In genomic region chr5:35104183-35104959, GRCm38 (mm10) we compare ENCODE assay signal across 8 mouse cellular contexts. TPM values are rescaled to one million over a fixed set of nuclear protein-coding genes. Genes with fewer than 3 reads are reported as not detected.
DNase-seq lines count a peak whose midpoint lies in the region; ATAC-seq and TF ChIP-seq lines count a peak whose summit lies in the region.

No protein-coding gene starts in this region.

- no peak for TF ChIP-seq POLR2A in limb, embryonic 14.5 days (IDR thresholded peaks at IDR 0.05; ENCODE audit: borderline replicate concordance, extremely low read depth, insufficient read depth, insufficient read length)

- DNase-seq in neural tube, embryonic 11.5 days (ENCODE audit: low spot score) = peak; percentile 8
- DNase-seq in neural tube, embryonic 10.5 days (ENCODE audit: extremely low spot score, low spot score) = no peak
- no peak for DNase-seq in limb, embryonic 14.5 days (ENCODE audit: low spot score)
- peak; percentile 73 for DNase-seq in yolk sac, embryonic 10.5 days (ENCODE audit: low spot score)
- no peak for DNase-seq in thymus, postnatal 0 days (ENCODE audit: low spot score)
- DNase-seq in right cerebral cortex, postnatal 10 days (ENCODE audit: low spot score in 2 of 2) = no peak
- no peak for DNase-seq in cerebellum, adult 8-10 months

- H3K27me3 ChIP-seq in neural tube, embryonic 11.5 days (ENCODE audit: control insufficient read depth, insufficient read depth, low read length) = no peaks in the 10 kb centered on the region
- no peaks in the 10 kb centered on the region for H3K27me3 ChIP-seq in hindbrain, embryonic 12.5 days
- no peaks in the 10 kb centered on the region for H3K27me3 ChIP-seq in limb, embryonic 14.5 days (ENCODE audit: control insufficient read depth, insufficient read depth, low read length)

- no peaks in the 10 kb centered on the region for H3K9me3 ChIP-seq in neural tube, embryonic 11.5 days (ENCODE audit: control insufficient read depth, low read length)
- H3K9me3 ChIP-seq in hindbrain, embryonic 12.5 days (replicated peaks) = no peaks in the 10 kb centered on the region
- H3K9me3 ChIP-seq in limb, embryonic 14.5 days (ENCODE audit: control insufficient read depth, low read length) = no peaks in the 10 kb centered on the region

- peak overlapping the region; percentile 74 for H3K4me2 ChIP-seq in neural tube, embryonic 11.5 days (ENCODE audit: low read depth)
- H3K4me2 ChIP-seq in hindbrain, embryonic 12.5 days (replicated peaks) = peak overlapping the region; percentile 74
- H3K4me2 ChIP-seq in limb, embryonic 14.5 days (replicated peaks; ENCODE audit: low read depth, low read length, severe bottlenecking) = peak overlapping the region; percentile 65

- H3K27ac ChIP-seq in neural tube, embryonic 11.5 days (ENCODE audit: low read depth, low read length) = no peak overlapping the region
- H3K27ac ChIP-seq in hindbrain, embryonic 12.5 days = no peak overlapping the region
- H3K27ac ChIP-seq in limb, embryonic 14.5 days (replicated peaks; ENCODE audit: low read depth, low read length) = no peak overlapping the region

- H3K4me3 ChIP-seq in neural tube, embryonic 11.5 days (ENCODE audit: low read depth, low read length) = peak overlapping the region; percentile 76
- peak overlapping the region; percentile 61 for H3K4me3 ChIP-seq in hindbrain, embryonic 12.5 days
- peak overlapping the region; percentile 70 for H3K4me3 ChIP-seq in limb, embryonic 14.5 days (replicated peaks; ENCODE audit: low read length)

- ATAC-seq in neural tube, embryonic 11.5 days (ENCODE audit: insufficient read depth, low FRiP score, low TSS enrichment) = no peak
- ATAC-seq in hindbrain, embryonic 12.5 days (ENCODE audit: low FRiP score) = no peak
- ATAC-seq in limb, embryonic 14.5 days (ENCODE audit: low FRiP score, low read depth) = no peak

- peak overlapping the region; percentile 84; the same call in 1 of the 2 replicates for H3K9ac ChIP-seq in neural tube, embryonic 11.5 days (ENCODE audit: low read length)
- peak overlapping the region; percentile 82; the same call in 1 of the 2 replicates for H3K9ac ChIP-seq in hindbrain, embryonic 12.5 days
- peak overlapping the region; percentile 77; the same call in 1 of the 2 replicates for H3K9ac ChIP-seq in limb, embryonic 14.5 days (ENCODE audit: low read depth, low read length, severe bottlenecking)

- WGBS in neural tube, embryonic 11.5 days = 62% methylated on average over 8 of the region's 8 CpGs
- WGBS in hindbrain, embryonic 12.5 days = 68% methylated on average over 8 of the region's 8 CpGs
- WGBS in limb, embryonic 14.5 days = 44% methylated on average over 4 of the region's 8 CpGs

- H3K36me3 ChIP-seq in neural tube, embryonic 11.5 days (ENCODE audit: control insufficient read depth, insufficient read depth, low read length) = no peaks in the 10 kb centered on the region; the same call in none of the 2 replicates
- peaks cover 33% of the 10 kb centered on the region for H3K36me3 ChIP-seq in hindbrain, embryonic 12.5 days
- peaks cover 30% of the 10 kb centered on the region for H3K36me3 ChIP-seq in limb, embryonic 14.5 days (ENCODE audit: control insufficient read depth, insufficient read depth, low read length)

- H3K4me1 ChIP-seq in neural tube, embryonic 11.5 days (ENCODE audit: control insufficient read depth, insufficient read depth, low read length) = peaks cover 10% of the 10 kb centered on the region; the same call in 1 of the 2 replicates
- peaks cover 24% of the 10 kb centered on the region for H3K4me1 ChIP-seq in hindbrain, embryonic 12.5 days
- H3K4me1 ChIP-seq in limb, embryonic 14.5 days (ENCODE audit: control insufficient read depth, insufficient read depth, low read length) = peaks cover 17% of the 10 kb centered on the region

RNA-seq across cellular contexts. Expression of gene Lrpap1, which starts 1.2 kb away (rescaled TPM):
- polyA plus RNA-seq in neural tube, embryonic 11.5 days (2014; fragmentation: Nextera tagmentation; extraction: Ambion mirVana) = 94.1 and 101 TPM in 2 replicates
- polyA plus RNA-seq in hindbrain, embryonic 12.5 days (2016; fragmentation: Nextera tagmentation; extraction: Ambion mirVana) = 115 and 129 TPM in 2 replicates
- polyA plus RNA-seq in limb, embryonic 14.5 days (2012; rRNA removed) = 43.5 and 59.5 TPM in 2 replicates
- 137 and 153 TPM in 2 replicates for polyA plus RNA-seq in limb, embryonic 14.5 days (2014; fragmentation: Nextera tagmentation; extraction: Ambion mirVana)
- polyA plus RNA-seq in thymus, postnatal 0 days (2015; fragmentation: Nextera tagmentation; extraction: Ambion mirVana) = 76.2 and 89.0 TPM in 2 replicates

RNA-seq across cellular contexts. Expression of gene Dok7, which starts 47.8 kb away (rescaled TPM):
- polyA plus RNA-seq in neural tube, embryonic 11.5 days (2014; fragmentation: Nextera tagmentation; extraction: Ambion mirVana) = 0.37 and 1.1 TPM in 2 replicates
- 1.5 and 1.7 TPM in 2 replicates for polyA plus RNA-seq in hindbrain, embryonic 12.5 days (2016; fragmentation: Nextera tagmentation; extraction: Ambion mirVana)
- polyA plus RNA-seq in limb, embryonic 14.5 days (2012; rRNA removed) = 11.0 and 13.0 TPM in 2 replicates
- 4.7 and 5.0 TPM in 2 replicates for polyA plus RNA-seq in limb, embryonic 14.5 days (2014; fragmentation: Nextera tagmentation; extraction: Ambion mirVana)
- polyA plus RNA-seq in thymus, postnatal 0 days (2015; fragmentation: Nextera tagmentation; extraction: Ambion mirVana) = 0.12 and 0.22 TPM in 2 replicates

Comparison
In these comparisons a context has a peak if more than half of its experiments do, and no peak if none do; other contexts are left out.
1. DNase-seq: peak in neural tube, embryonic 11.5 days (single experiment) and yolk sac, embryonic 10.5 days (single experiment); none in neural tube, embryonic 10.5 days (single experiment), limb, embryonic 14.5 days (single experiment), thymus, postnatal 0 days (single experiment), right cerebral cortex, postnatal 10 days (0 of 2) and cerebellum, adult 8-10 months (single experiment).
2. Peak in every context shown above with its lines, with median percentiles within 50 percentile points of each other: H3K4me2 ChIP-seq, H3K4me3 ChIP-seq and H3K9ac ChIP-seq.